Mouse (Mus musculus) forebrain, embryonic 10.5 days (tissue): ENCODE results near the gene Ints4. TPM values are rescaled to one million over a fixed set of nuclear protein-coding genes. Genes with fewer than 3 reads are reported as not detected.

ENCODE experiments used
- DNase-seq: peaks from one replicate; pipeline ENCODE4 v3.0.0-alpha.2; 2017; ENCODE audit warnings: low spot score; ENCODE audit errors: extremely low spot score
- H3K27ac ChIP-seq: fragments of 300-500 bp; sonication (generic); 2 replicates; pipeline ENCODE4 v1.5.1; 2016; ENCODE audit warnings: mild to moderate bottlenecking
- H3K27me3 ChIP-seq: fragments of 300-500 bp; sonication (generic); 2 replicates; pipeline ENCODE4 v1.6.1; 2016; ENCODE audit warnings: mild to moderate bottlenecking; ENCODE audit not compliant: poor library complexity, severe bottlenecking
- H3K36me3 ChIP-seq: fragments of 300-500 bp; sonication (generic); replicated peaks from 2 replicates; pipeline ENCODE4 v1.6.1; 2016; ENCODE audit warnings: mild to moderate bottlenecking, moderate library complexity
- H3K4me1 ChIP-seq: fragments of 300-500 bp; sonication (generic); 2 replicates; pipeline ENCODE4 v1.6.1; 2016
- H3K4me3 ChIP-seq: fragments of 300-500 bp; sonication (generic); 2 replicates; pipeline ENCODE4 v1.5.1; 2016; ENCODE audit warnings: mild to moderate bottlenecking, moderate library complexity
- H3K9me3 ChIP-seq: fragments of 300-500 bp; sonication (generic); 2 replicates; pipeline ENCODE4 v1.6.1; 2016; ENCODE audit warnings: mild to moderate bottlenecking, moderate library complexity
- WGBS: fragments of 180-500 bp; shearing (Covaris S2); methylation state at CpG from one replicate; pipeline ENCODE4 v1.1.7; 2016; 5-methylcytosine and 5-hydroxymethylcytosine counted together
- polyA plus RNA-seq: library from polyadenylated mRNA; unstranded; fragments of >200 nt; fragmentation: Nextera tagmentation; extraction: Ambion mirVana; gene quantifications from 2 replicates; pipeline ENCODE4 v1.2.1, GENCODE M21; 2016

Ints4 gene
- polyA plus RNA-seq, 1 experiment from 2014 or later, result 69.4 TPM

GRCm38 (mm10) chr7:97563576-97563975 lies 82.8 kb downstream of the Ints4 start:
- no peak overlapping the region for H3K27ac ChIP-seq
- DNase-seq, result no peak
- H3K9me3 ChIP-seq, result no peaks in the 10 kb centered on the region
- no peaks in the 10 kb centered on the region for H3K36me3 ChIP-seq
- WGBS, result 94% methylated on average over 2 of the region's 2 CpGs
- H3K4me1 ChIP-seq, result no peaks in the 10 kb centered on the region
- no peaks in the 10 kb centered on the region for H3K27me3 ChIP-seq
- H3K4me3 ChIP-seq, result no peak overlapping the region

- Histone ChIP-seq H3K27ac (no peak overlapping the region), H3K4me3 (no peak overlapping the region), H3K9me3 (no peaks in the 10 kb centered on the region), H3K4me1 (no peaks in the 10 kb centered on the region), H3K27me3 (no peaks in the 10 kb centered on the region), H3K36me3 (no peaks in the 10 kb centered on the region)
- DNase-seq, result no peak
- 84% methylated on average over 4 of the region's 4 CpGs for whole genome bisulfite sequencing
These were observed 88.6 kb downstream of the Ints4 start for GRCm38 (mm10) chr7:97569372-97569771.

DNA sequence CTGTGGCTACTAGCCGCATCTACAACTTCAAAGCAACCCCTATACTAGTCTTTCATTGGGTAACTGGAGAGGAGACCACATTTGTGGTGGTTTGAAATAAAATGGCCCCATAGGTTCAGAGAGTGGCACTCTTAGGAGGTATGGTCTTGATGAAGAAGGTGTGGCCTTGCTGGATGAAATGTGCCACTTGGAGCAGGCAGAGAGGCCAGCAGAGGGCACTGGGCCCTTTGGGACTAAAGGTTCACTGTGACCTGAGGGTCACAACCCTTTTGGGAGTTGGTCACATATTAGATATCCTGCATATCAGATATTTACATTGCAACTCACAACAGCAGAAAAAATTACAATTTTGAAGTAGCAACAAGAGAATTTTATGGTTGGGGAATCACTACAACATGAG lies 89.6 kb downstream of the Ints4 start:
- H3K4me1 ChIP-seq, result no peaks in the 10 kb centered on the region
- H3K36me3 ChIP-seq, result no peaks in the 10 kb centered on the region
- no peak overlapping the region for H3K4me3 ChIP-seq
- no peak overlapping the region for H3K27ac ChIP-seq
- 98% methylated on average over 1 of the region's 1 CpGs for WGBS
- no peaks in the 10 kb centered on the region for H3K9me3 ChIP-seq
- DNase-seq, result no peak
- no peaks in the 10 kb centered on the region for H3K27me3 ChIP-seq

- Histone ChIP-seq H3K36me3 (no peaks in the 10 kb centered on the region; the same call in 1 of the 2 replicates), H3K4me3 (peak overlapping the region; percentile 99), H3K4me1 (peaks cover 16% of the 10 kb centered on the region), H3K27ac (peak overlapping the region; percentile 100), H3K27me3 (no peaks in the 10 kb centered on the region), H3K9me3 (no peaks in the 10 kb centered on the region)
- WGBS, result 33% methylated on average over 8 of the region's 8 CpGs
- no peak for DNase-seq
These were observed 97.8 kb downstream of the Ints4 start for GRCm38 (mm10) chr7:97578361-97579066.

GRCm38 (mm10) chr7:97579067-97579975 lies 98.6 kb downstream of the Ints4 start, which contains the start of the genes Aamdc and Rsf1:
Gene Aamdc, minus strand, starts transcription at chr7:97579497.
Gene Rsf1, plus strand, starts transcription at chr7:97579889.
- no peaks in the 10 kb centered on the region; the same call in 1 of the 2 replicates for H3K36me3 ChIP-seq
- no peaks in the 10 kb centered on the region for H3K27me3 ChIP-seq
- H3K9me3 ChIP-seq, result no peaks in the 10 kb centered on the region
- peaks cover 16% of the 10 kb centered on the region for H3K4me1 ChIP-seq
- H3K27ac ChIP-seq, result peak within 1 kb of the TSS; percentile 100
- peak; percentile 97 for DNase-seq
- WGBS, result under 1% methylated on average over 65 of the region's 68 CpGs
- H3K4me3 ChIP-seq, result peak within 1 kb of the TSS; percentile 99

GRCm38 (mm10) chr7:97579976-97580842 lies 99.5 kb downstream of the Ints4 start:
- Histone ChIP-seq H3K4me3 (peak overlapping the region; percentile 99), H3K36me3 (no peaks in the 10 kb centered on the region; the same call in 1 of the 2 replicates), H3K27me3 (no peaks in the 10 kb centered on the region), H3K27ac (peak overlapping the region; percentile 100), H3K9me3 (no peaks in the 10 kb centered on the region), H3K4me1 (peaks cover 16% of the 10 kb centered on the region)
- DNase-seq, result peak; percentile 64
- WGBS, result under 1% methylated on average over 65 of the region's 65 CpGs

DNA sequence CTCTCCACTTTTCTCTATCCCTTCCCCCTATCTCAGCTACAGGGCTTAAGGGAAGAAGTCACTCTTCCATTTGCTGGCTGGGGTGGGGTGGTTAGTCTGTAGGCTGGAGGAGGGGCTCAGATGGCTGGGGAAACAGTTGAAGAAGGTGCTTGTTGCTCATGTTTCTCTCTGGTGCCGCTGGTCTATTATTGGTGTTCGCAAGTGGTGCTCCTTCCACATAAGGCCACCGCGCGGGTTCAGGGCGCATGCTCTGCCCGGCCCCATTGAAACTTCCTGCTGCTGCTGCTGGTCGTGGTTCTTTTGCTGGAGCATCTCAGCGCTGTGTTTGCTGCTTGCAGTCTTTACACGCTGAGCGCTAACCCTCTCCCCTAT lies 100.1 kb downstream of the Ints4 start:
- H3K27me3 ChIP-seq, result no peaks in the 10 kb centered on the region
- peak overlapping the region; percentile 99 for H3K4me3 ChIP-seq
- H3K4me1 ChIP-seq, result peaks cover 16% of the 10 kb centered on the region
- H3K27ac ChIP-seq, result peak overlapping the region; percentile 100
- WGBS, result under 1% methylated on average over 11 of the region's 11 CpGs
- peak; percentile 84 for DNase-seq
- H3K9me3 ChIP-seq, result no peaks in the 10 kb centered on the region
- H3K36me3 ChIP-seq, result no peaks in the 10 kb centered on the region; the same call in 1 of the 2 replicates

DNA sequence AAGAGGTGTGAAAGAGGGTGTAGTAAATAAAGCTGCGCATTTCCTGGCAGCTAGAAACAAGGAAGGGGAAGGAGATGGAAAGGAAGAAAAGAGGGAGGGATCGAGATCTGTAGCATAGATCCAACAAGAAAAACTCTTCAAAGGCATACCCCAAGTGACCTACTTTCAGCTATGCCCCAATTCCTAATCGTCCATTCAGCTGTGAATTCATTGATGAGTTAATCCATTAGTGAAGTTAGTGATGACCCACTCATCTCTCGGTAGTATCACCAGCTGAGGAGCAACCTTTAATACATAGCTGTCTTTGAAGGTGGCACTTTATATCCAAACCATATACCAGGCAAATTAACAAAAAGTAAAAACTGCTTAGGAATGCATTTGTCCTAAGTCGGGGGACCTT lies 107.8 kb downstream of the Ints4 start:
- Histone ChIP-seq H3K4me3 (no peak overlapping the region), H3K36me3 (peaks cover 31% of the 10 kb centered on the region), H3K27ac (no peak overlapping the region), H3K4me1 (peaks cover 15% of the 10 kb centered on the region), H3K9me3 (no peaks in the 10 kb centered on the region), H3K27me3 (no peaks in the 10 kb centered on the region)
- 75% methylated on average over 5 of the region's 5 CpGs for WGBS
- DNase-seq, result no peak

DNA sequence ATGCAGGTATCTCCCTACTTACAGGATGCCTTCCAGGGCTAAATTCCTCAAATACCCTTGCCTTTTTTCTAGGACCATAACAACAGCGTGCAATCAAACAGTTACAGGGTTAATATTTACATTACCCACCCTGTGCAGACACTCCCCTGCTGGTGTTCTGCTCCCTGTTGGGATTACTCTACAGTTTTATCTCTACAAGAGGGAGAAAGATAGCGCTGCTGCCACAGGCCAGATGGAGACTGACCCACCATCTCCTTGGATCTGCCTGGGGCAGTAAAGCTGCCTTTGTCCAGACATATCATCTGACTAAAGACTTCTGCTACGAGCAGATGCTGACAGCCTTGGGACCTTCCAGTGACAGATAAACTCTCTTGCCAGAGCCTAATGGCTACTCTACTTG lies 109.7 kb downstream of the Ints4 start:
- WGBS, result 74% methylated on average over 3 of the region's 3 CpGs
- Histone ChIP-seq H3K36me3 (peaks cover 48% of the 10 kb centered on the region), H3K27me3 (no peaks in the 10 kb centered on the region), H3K27ac (no peak overlapping the region), H3K4me3 (no peak overlapping the region), H3K4me1 (peaks cover 15% of the 10 kb centered on the region), H3K9me3 (peaks cover 8% of the 10 kb centered on the region; the same call in 1 of the 2 replicates)
- no peak for DNase-seq

Other genes starting within 250 kb of the Ints4 start
- gene Usp35, start 148.9 kb upstream of the Ints4 start, polyA plus RNA-seq, result 0.83 and 1.7 TPM in 2 replicates
- 3.7 and 3.9 TPM in 2 replicates for gene Kctd21, start 148.6 kb upstream of the Ints4 start, polyA plus RNA-seq
- 56.2 and 61.3 TPM in 2 replicates for gene Alg8, start 109.3 kb upstream of the Ints4 start, polyA plus RNA-seq
- 320 and 327 TPM in 2 replicates for gene Ndufc2, start 81.0 kb upstream of the Ints4 start, polyA plus RNA-seq
- 0.23 and 0.32 TPM in 2 replicates for gene Thrsp, start 63.2 kb upstream of the Ints4 start, polyA plus RNA-seq
- 0.33 and 0.40 TPM in 2 replicates for gene Kctd14, start 29.6 kb upstream of the Ints4 start, polyA plus RNA-seq
- 30.9 and 32.0 TPM in 2 replicates for gene Aamdc, start 98.5 kb downstream of the Ints4 start, polyA plus RNA-seq
- gene Rsf1, start 98.9 kb downstream of the Ints4 start, polyA plus RNA-seq, result 22.3 and 23.4 TPM in 2 replicates
- 308 and 310 TPM in 2 replicates for gene Clns1a, start 215.7 kb downstream of the Ints4 start, polyA plus RNA-seq